Mouse (Mus musculus) left cerebral cortex, adult 9 months (tissue): Measurements from ENCODE around the gene Ano6.

ENCODE experiments used
- DNase-seq, 2 experiments: peaks; one replicate each; pipeline ENCODE4 v3.0.0; 2022; ENCODE audit warnings: low spot score in 2 of 2

The Ano6 gene

DNA sequence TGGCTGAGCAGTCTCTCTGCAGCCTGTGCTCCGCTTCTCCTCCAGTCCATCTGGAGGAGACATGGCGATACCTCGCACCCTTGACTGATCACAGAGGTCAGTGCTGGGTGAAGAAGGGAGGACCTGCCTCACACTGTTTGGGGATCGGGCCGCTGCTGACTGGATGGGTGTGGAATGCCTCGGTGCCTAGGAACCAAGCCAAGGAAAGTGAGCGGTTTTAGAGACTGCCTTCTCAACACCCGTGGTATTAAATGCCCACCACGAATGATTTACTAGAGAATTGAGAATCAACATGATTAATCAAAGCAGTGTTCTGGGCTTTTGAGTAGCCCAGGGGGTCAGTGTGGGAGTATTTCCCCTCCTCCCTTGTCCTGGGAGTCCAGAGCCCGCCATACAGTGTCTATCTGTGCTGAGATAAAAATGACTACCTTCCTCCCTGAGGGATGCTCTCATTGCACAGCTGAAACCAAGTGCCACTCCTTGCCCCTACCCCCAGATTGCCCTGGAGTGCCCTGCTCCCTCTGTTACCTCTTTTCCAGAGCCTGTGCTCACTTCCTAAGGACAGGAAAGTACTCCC lies 183.5 kb downstream of the Ano6 start:
- DNase-seq = no peak

DNA sequence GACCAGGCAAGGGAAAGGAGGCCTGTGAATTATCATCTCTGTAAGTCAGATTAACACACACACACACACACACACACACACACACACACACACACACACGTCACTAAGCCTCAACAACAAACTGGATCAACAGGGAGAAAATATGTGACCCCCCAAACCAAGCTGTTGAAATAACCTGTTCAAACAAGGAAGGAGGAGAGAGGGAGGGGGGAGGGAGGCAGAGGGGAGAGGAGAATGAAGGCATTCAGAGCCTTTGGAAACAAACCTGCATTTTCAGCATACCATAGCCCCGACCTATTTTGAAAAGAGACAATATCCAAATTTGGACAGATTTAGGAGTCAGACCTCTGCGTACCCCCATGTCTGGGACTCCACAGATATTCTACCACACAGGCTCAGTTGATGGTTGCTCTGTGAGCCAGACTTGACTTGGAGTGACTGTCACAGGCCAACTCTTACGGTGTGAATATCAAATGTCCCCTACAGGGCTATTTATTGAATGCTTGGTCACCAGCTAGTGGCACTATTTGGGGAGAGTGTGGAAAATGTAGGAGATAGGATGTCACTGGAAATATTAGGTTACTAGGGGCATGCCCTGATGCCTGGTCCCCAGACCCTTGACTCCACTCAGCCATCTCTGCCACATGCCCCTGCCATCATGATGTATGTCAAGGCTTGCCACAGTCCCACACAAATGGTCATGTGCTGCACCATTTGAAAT lies 185.7 kb downstream of the Ano6 start:
- no peak for DNase-seq

DNA sequence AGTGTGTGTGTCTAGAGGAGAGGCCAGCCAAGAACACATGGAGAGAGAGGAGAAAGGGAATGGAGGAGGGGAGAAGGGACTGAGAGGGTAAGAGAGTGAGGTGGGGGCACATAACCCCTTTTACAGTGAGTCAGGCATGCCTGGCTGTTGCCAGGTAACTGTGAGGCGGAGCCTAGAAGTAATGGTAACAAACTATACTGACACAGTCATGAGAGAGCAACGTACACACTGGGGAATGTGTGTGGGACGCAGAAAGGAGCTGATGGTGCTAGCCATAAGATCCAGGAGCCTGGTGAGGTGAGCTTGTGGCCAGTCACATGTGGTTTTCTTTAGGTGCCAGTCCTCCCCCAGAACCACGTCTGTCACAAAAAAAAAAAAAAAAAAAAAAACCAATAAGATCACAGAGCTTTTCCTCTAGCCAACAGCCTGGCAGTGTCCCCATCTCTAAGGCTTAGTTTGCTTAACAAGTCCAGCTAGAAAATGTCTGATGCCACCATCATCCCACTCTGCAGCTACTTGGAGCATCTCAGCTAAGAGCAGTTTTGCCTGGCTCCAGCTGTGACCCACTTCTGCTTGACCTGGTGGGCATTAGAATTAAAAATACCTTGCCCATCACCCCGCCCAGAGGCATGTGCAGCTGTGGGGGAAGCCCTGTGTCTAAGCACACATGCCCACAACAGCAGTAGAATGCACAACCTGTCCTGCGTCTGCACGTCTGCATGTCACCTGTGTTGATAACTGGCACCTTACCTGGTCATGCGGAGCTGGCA lies 186.7 kb downstream of the Ano6 start:
- no peak for DNase-seq

GRCm38 (mm10) chr15:95977939-95978252 lies 187.3 kb downstream of the Ano6 start:
- no peak for DNase-seq

- no peak for DNase-seq
Observed at GRCm38 (mm10) chr15:95980641-95981040, 190.0 kb downstream of the Ano6 start.

DNA sequence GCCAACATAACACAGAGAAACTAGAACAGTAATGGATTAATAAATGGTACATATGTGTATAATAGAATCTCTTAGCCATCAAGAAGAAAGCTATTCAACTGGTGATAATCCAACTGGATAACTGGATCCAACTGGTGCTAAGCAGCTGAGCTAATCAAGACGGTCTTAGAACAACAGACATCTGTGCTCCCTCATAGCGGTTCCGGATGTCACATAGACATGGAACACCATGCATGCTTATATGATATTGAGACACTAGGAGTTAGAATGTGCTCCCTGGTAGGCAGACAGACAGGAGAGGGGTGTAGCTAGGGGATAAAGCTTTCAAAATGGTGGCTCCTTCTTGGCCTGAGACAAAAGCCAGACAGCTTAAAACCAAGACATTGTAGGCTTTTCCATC lies 197.3 kb downstream of the Ano6 start:
- DNase-seq = no peak

DNA sequence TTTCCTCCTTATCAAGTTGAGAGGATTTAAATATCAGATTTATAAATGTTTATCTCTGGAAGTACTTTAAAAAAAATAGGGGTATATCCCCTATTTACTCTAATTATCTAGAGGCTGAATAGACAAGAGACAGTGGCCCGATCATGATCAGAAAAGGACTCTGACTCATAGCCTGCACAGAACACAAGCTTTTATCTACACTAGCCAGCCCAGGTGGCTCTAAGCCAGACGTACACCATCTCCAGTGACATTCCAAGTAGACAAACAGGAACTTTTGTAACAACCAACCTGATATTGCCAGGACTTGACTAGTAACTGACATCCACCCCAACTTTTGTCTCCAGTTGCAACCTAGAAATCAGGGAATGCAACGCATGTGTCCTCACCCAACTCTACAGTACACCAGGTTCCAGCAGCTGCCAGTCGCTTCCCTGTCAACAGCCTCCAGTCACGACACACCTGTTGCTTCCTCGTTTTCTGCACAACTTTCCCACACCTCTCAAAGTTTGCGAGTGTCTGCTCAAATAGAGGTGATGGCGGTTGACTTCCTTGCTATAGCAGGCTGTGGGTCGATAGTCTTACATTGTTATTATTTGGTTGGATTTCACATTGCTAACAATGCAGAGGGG lies 199.0 kb downstream of the Ano6 start:
- DNase-seq = no peak

DNA sequence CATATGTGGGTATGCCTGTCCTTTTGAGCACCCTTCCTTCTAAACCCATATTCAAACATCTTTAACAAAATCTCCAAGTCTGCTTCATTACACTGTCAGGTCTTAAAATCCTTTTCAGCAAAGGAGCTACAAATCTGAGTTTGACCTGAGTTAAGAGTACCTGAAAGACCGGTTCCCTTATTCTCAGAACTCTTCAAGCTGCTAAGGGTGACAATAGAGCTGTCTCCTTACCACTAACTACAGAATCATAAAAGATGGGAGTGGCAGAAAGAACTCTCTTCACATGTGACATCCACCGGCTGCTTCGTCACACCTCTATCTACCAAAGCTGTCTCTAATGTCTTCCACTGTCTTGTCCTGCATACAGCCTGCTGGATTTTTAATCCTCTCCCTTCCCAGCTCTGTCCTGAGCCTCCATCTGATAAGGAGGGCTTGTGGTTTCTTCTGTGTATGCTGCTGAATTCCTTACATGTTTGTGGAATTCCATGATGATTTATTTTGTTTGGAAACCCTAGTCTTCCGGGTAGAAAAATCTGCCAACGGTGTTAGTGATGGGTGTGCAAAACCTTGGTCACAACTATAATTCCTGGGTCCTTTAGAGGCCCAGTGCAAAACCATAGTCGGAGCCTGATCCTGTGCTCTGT lies 212.4 kb downstream of the Ano6 start:
- DNase-seq = no peak

DNA sequence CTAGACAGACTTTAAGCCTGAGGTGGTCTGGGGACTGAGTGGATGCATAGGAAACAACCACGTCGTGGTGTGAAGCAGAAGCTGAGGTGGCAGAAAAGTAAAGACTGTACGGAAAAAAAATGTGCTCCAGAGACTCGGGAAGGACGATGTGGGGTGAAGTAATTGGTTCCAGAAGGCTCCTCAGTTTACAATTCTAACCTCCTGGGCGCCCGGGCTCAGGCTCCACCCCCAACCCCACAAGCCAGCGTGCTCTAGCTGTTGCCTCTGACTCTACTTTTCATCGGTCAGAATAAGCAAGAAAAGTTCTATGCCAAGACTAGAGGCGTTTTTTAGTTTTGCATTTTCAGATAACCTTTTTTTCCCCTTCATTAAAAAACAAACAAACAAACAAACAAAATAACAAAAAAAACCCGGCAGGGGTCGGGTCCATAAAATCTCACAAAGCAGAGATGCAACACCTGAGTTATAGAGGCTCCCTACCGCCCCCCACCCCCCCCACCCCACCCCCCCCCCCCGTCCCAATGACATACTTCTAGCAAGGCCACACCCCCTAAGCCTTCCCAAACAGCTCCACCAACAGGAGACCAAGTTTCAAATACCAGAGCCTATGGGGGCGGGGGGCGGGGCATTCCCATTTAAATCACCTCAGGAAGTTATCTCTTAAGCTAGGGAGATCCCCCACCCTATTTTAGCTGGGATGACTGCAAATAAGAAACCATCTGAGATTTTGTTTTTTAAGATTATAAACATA lies 221.2 kb downstream of the Ano6 start:
- no peak for DNase-seq

DNA sequence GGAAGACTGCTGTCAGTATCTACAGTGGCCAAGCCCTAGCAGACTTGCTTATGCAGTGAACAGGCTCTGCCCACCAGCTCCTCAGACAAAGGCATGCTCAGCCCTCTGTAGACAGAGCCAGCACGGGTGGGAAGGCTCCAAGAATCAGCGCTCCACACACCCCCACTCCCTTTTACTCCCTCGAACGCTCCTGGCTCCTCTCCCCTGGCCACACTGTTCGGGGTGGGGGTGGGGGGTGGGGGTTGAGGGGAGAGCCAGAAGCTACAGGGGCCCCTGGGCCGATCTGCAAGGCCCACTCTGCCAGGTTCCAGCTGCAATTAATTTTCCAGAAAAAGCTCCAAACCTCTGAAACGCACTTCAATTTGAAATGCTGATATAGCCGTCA lies 221.7 kb downstream of the Ano6 start:
- DNase-seq = no peak

GRCm38 (mm10) chr15:96014501-96014900 lies 223.9 kb downstream of the Ano6 start:
- DNase-seq = no peak

GRCm38 (mm10) chr15:96020465-96020864 lies 229.8 kb downstream of the Ano6 start:
- no peak for DNase-seq

- peak in 1 of 2 experiments; percentile 12 for DNase-seq
Observed at GRCm38 (mm10) chr15:96021506-96021905, 230.9 kb downstream of the Ano6 start.
